Comparison of ENCODE assay signal across 8 mouse cellular contexts in the genomic region with DNA sequence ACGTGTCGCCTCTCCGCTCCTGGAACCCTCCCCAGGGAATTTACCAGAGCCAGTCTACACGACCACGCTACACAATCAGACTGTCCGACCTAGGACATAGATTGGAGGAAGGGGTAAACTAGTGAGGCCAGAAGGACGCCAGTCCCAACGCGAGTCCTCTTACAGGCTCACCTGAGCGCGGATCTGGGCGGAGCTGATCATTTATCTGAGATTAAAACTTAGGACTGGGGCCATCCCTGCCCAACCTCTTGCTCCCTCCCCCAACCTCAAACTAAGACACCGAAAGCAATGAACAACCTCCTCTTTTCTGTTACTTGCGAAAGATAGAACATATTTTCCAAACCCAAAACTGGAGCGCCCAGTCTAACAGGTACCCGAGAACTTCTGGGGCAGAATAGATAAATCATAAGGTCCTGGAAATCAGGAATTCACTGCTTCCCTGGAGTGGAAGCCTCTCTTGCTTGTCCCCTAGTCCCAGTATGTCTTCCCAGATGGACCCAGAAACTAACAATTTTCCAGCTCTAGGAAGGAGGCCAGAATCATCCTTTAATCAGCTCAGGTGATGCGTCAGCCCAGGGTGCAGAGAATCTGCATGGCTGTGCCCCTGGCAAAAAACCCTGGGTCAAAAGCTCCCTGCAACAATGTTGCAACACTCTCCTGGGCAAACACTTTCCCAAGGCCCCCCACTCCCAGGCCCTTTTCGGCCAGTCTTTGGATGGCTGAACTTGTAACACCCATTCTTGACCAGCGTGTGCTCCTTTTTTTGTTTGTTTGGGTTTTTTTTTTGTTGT. TPM values are rescaled to one million over a fixed set of nuclear protein-coding genes. Genes with fewer than 3 reads are reported as not detected.
DNase-seq lines count a peak whose midpoint lies in the region; ATAC-seq and TF ChIP-seq lines count a peak whose summit lies in the region.

No protein-coding gene starts in this region.

- H3K9me3 ChIP-seq in limb, embryonic 13.5 days: no peaks in the 10 kb centered on the region
- H3K9me3 ChIP-seq in stomach, embryonic 16.5 days (replicated peaks; ENCODE audit: control insufficient read depth, low read length): no peaks in the 10 kb centered on the region

- H3K27ac ChIP-seq in cerebellum, adult 2 months (ENCODE audit: insufficient read depth, low read length): no peak overlapping the region
- peak overlapping the region; percentile 6 for H3K27ac ChIP-seq in spleen, adult 2 months (ENCODE audit: insufficient read depth, low read length)
- peak overlapping the region; percentile 72 for H3K27ac ChIP-seq in limb, embryonic 13.5 days
- H3K27ac ChIP-seq in stomach, embryonic 16.5 days (ENCODE audit: low read length): peak overlapping the region; percentile 94

- no peaks in the 10 kb centered on the region for H3K27me3 ChIP-seq in cerebellum, adult 2 months (ENCODE audit: control insufficient read depth, insufficient read depth, low read length)
- H3K27me3 ChIP-seq in spleen, adult 2 months (ENCODE audit: control insufficient read depth, insufficient read depth, low read length): no peaks in the 10 kb centered on the region
- no peaks in the 10 kb centered on the region for H3K27me3 ChIP-seq in limb, embryonic 13.5 days
- H3K27me3 ChIP-seq in stomach, embryonic 16.5 days (ENCODE audit: control insufficient read depth, insufficient read depth, low read length): no peaks in the 10 kb centered on the region

- H3K4me3 ChIP-seq in cerebellum, adult 2 months (replicated peaks; ENCODE audit: insufficient read depth, low read depth, low read length): peak overlapping the region; percentile 57
- peak overlapping the region; percentile 56; the same call in 1 of the 2 replicates for H3K4me3 ChIP-seq in spleen, adult 2 months (ENCODE audit: extremely low read depth, insufficient read depth, insufficient read length)
- peak overlapping the region; percentile 82 for H3K4me3 ChIP-seq in limb, embryonic 13.5 days
- H3K4me3 ChIP-seq in stomach, embryonic 16.5 days (replicated peaks; ENCODE audit: low read length): peak overlapping the region; percentile 86

- TF ChIP-seq CTCF in cerebellum, adult 2 months (IDR thresholded peaks at IDR 0.05; ENCODE audit: borderline replicate concordance, insufficient read depth, low read depth, low read length): no peak
- TF ChIP-seq CTCF in spleen, adult 2 months (IDR thresholded peaks at IDR 0.05; ENCODE audit: extremely low read depth, insufficient read depth, insufficient read length, insufficient replicate concordance): no peak

- H3K4me2 ChIP-seq in limb, embryonic 13.5 days (replicated peaks): peak overlapping the region; percentile 94
- peak overlapping the region; percentile 76 for H3K4me2 ChIP-seq in stomach, embryonic 16.5 days (ENCODE audit: low read depth, low read length)

- peaks cover under 1% of the 10 kb centered on the region; the same call in 1 of the 2 replicates for H3K36me3 ChIP-seq in spleen, adult 2 months (ENCODE audit: control insufficient read depth, insufficient read depth, low read length)
- peaks cover 12% of the 10 kb centered on the region for H3K36me3 ChIP-seq in limb, embryonic 13.5 days
- no peaks in the 10 kb centered on the region for H3K36me3 ChIP-seq in stomach, embryonic 16.5 days (ENCODE audit: control insufficient read depth, insufficient read depth, low read length)

- no peaks in the 10 kb centered on the region for H3K4me1 ChIP-seq in cerebellum, adult 2 months (ENCODE audit: control insufficient read depth, insufficient read depth, low read length)
- peaks cover 3% of the 10 kb centered on the region; the same call in 1 of the 2 replicates for H3K4me1 ChIP-seq in spleen, adult 2 months (ENCODE audit: control insufficient read depth, insufficient read depth, insufficient read length)
- peaks cover 35% of the 10 kb centered on the region for H3K4me1 ChIP-seq in limb, embryonic 13.5 days
- H3K4me1 ChIP-seq in stomach, embryonic 16.5 days (ENCODE audit: control insufficient read depth, insufficient read depth, low read length): peaks cover 30% of the 10 kb centered on the region

- DNase-seq in cerebellum, adult 2 months: no peak
- DNase-seq in cerebellum, adult 8-10 months: no peak
- DNase-seq in spleen, adult 2 months (ENCODE audit: low read depth in 1 of 2, low spot score in 2 of 2): no peak
- no peak for DNase-seq in spleen, postnatal 4 days (ENCODE audit: low spot score in 2 of 2)
- no peak for DNase-seq in cerebellum, postnatal 14 days
- no peak for DNase-seq in spleen, adult 12 weeks (ENCODE audit: low spot score)

- 34% methylated on average over 19 of the region's 19 CpGs for WGBS in cerebellum, adult 2 months
- 43% methylated on average over 19 of the region's 19 CpGs for WGBS in spleen, adult 2 months
- 24% methylated on average over 19 of the region's 19 CpGs for WGBS in limb, embryonic 13.5 days
- WGBS in stomach, embryonic 16.5 days: 21% methylated on average over 19 of the region's 19 CpGs

- peak overlapping the region; percentile 73 for H3K9ac ChIP-seq in limb, embryonic 13.5 days
- peak overlapping the region; percentile 84 for H3K9ac ChIP-seq in stomach, embryonic 16.5 days (ENCODE audit: low read length)

- ATAC-seq in limb, embryonic 13.5 days (ENCODE audit: low FRiP score, low read depth): no peak
- peak; percentile 7; the same call in 1 of the 2 replicates for ATAC-seq in stomach, embryonic 16.5 days (ENCODE audit: insufficient read depth, low FRiP score)

- no peak for TF ChIP-seq POLR2A in cerebellum, adult 2 months (IDR thresholded peaks at IDR 0.05; ENCODE audit: borderline replicate concordance, insufficient read depth, low read length)
- TF ChIP-seq POLR2A in spleen, adult 2 months (IDR thresholded peaks at IDR 0.05; ENCODE audit: low read depth, low read length): no peak

RNA-seq across cellular contexts. Expression of a gene that starts 0.8 kb away (rescaled TPM):
- 155 and 156 TPM in 2 replicates for polyA plus RNA-seq in cerebellum, adult 2 months (2012; rRNA removed)
- polyA plus RNA-seq in spleen, adult 2 months (2012; rRNA removed): 57.4 and 58.6 TPM in 2 replicates
- 139 and 160 TPM in 2 replicates for polyA plus RNA-seq in limb, embryonic 13.5 days (2015; fragmentation: Nextera tagmentation; extraction: Ambion mirVana)
- 178 and 192 TPM in 2 replicates for polyA plus RNA-seq in stomach, embryonic 16.5 days (2015; fragmentation: Nextera tagmentation; extraction: Ambion mirVana)

RNA-seq across cellular contexts. Expression of a gene that starts 16.8 kb away (rescaled TPM):
- 0.86 and 0.92 TPM in 2 replicates for polyA plus RNA-seq in cerebellum, adult 2 months (2012; rRNA removed)
- 0.04 and 0.07 TPM in 2 replicates for polyA plus RNA-seq in spleen, adult 2 months (2012; rRNA removed)
- 0.61 and 0.69 TPM in 2 replicates for polyA plus RNA-seq in limb, embryonic 13.5 days (2015; fragmentation: Nextera tagmentation; extraction: Ambion mirVana)
- 0.40 and 0.60 TPM in 2 replicates for polyA plus RNA-seq in stomach, embryonic 16.5 days (2015; fragmentation: Nextera tagmentation; extraction: Ambion mirVana)

RNA-seq across cellular contexts. Expression of a gene that starts 46.1 kb away (rescaled TPM):
- 547 and 616 TPM in 2 replicates for polyA plus RNA-seq in cerebellum, adult 2 months (2012; rRNA removed)
- 97.4 and 120 TPM in 2 replicates for polyA plus RNA-seq in spleen, adult 2 months (2012; rRNA removed)
- 31.7 and 33.2 TPM in 2 replicates for polyA plus RNA-seq in limb, embryonic 13.5 days (2015; fragmentation: Nextera tagmentation; extraction: Ambion mirVana)
- 38.9 and 40.6 TPM in 2 replicates for polyA plus RNA-seq in stomach, embryonic 16.5 days (2015; fragmentation: Nextera tagmentation; extraction: Ambion mirVana)

RNA-seq across cellular contexts. Expression of a gene that starts 56.0 kb away (rescaled TPM):
- polyA plus RNA-seq in cerebellum, adult 2 months (2012; rRNA removed): 16.1 and 19.1 TPM in 2 replicates
- polyA plus RNA-seq in spleen, adult 2 months (2012; rRNA removed): 2.6 and 4.2 TPM in 2 replicates
- polyA plus RNA-seq in limb, embryonic 13.5 days (2015; fragmentation: Nextera tagmentation; extraction: Ambion mirVana): 10.8 and 12.6 TPM in 2 replicates
- polyA plus RNA-seq in stomach, embryonic 16.5 days (2015; fragmentation: Nextera tagmentation; extraction: Ambion mirVana): 7.4 and 7.5 TPM in 2 replicates
